Mouse (Mus musculus) colon, adult 2 months (tissue): ENCODE data around the gene Obsl1. TPM values are rescaled to one million over a fixed set of nuclear protein-coding genes. Genes with fewer than 3 reads are reported as not detected.

ENCODE experiments used
- polyA plus RNA-seq: library from polyadenylated mRNA; depleted of rRNA; stranded (reverse); fragments of >200 nt; gene quantifications from 2 replicates; pipeline ENCODE4 v1.2.3, GENCODE M21; 2012; rRNA removed

Gene Obsl1
- 13.4 and 13.8 TPM in 2 replicates for polyA plus RNA-seq

DNA sequence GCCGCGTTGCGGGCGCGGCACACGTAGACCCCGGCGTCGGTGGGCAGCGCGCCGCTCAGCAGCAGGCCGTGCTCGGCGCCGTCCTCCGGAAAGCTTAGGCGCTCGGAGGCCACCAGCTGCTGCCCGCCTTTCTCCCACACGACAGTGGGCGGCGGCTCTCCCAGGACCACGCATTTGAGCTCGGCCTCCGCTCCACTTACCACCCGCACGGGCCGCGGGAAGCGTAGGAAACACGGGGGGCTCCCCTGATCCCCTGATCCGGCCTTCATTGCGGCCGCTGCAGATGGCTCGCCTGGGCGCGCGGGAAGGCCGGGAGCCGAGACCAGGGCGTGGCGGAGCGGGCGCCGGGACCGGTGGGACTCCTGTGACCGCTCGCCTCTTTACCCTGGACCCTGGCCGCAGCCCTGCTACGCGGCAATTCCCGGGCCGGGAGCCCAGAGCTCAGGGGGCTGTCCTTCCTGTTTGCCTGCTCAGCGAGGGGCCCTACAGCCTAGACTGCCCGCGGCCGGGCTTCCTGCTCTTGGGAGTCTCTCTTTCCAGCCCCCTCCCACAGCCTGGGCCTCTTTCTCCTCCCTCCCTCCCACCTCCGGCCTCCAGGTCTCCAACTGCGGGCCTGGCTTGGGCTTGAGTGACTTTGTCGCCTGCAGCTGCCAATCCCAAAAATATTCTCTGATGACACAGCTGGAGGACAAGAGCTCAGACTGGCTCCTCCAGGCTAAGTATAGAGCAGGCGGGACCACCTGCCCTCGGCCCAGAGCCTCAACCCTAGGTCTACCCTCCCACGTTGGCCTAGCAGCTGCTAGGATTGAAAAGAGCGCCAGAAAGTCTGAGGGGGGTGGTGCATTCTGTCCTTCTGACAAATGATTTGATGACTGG, at the start of gene Obsl1:
Gene Obsl1, minus strand, starts transcription at position 497 of the 876 bp plus-strand sequence.

DNA sequence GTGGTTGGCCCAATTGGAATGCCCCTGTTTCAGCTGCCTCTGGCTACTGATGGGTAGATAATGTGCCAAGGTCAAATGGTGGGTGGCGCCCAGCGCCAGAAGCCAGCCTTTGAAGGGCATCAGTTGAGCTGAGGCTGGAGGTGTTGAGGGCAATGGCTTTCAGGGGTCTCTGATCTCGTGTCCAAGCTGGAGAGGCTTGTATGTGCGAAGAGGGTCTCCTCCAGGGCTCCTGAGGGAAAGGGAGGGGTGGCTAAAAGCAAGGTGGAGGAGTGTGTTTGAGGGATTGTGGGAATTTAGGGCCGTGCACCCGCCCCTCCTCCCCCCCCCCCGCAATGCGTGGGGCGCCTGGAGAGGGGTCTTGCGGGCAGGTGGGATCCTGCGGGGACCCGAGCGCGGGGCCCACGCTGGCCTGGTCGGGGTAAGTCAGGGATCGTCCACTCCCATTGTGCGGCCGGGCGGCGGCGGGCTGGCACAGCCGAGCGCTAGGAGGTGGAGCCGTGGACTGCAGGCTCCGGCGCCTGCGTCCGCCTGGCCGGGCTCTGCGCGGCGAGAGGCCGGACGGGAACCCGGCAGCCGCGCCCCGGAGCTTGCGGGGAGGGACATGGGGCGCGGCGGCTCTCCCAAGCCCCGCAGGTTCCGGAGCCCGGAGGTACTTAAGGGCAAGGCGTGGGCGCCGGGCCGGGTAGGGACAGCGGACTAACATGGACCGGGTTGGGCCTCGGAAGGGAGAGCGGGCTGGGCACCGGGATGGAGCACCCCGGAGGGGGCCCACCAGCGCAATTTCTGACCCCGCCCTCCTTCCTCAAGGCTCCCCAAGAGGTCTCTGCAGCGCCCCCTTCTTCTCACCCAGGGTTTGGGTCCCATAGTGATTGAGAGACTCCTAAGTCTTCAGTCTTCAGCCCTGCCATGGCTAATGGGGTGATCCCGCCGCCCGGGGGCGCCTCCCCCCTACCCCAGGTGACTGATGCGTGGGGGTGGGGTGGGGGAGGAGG, 40.0 kb upstream of the Obsl1 start, which contains the start of gene Slc4a3:
Gene Slc4a3, plus strand, starts transcription at position 302 of the 992 bp plus-strand sequence.

DNA sequence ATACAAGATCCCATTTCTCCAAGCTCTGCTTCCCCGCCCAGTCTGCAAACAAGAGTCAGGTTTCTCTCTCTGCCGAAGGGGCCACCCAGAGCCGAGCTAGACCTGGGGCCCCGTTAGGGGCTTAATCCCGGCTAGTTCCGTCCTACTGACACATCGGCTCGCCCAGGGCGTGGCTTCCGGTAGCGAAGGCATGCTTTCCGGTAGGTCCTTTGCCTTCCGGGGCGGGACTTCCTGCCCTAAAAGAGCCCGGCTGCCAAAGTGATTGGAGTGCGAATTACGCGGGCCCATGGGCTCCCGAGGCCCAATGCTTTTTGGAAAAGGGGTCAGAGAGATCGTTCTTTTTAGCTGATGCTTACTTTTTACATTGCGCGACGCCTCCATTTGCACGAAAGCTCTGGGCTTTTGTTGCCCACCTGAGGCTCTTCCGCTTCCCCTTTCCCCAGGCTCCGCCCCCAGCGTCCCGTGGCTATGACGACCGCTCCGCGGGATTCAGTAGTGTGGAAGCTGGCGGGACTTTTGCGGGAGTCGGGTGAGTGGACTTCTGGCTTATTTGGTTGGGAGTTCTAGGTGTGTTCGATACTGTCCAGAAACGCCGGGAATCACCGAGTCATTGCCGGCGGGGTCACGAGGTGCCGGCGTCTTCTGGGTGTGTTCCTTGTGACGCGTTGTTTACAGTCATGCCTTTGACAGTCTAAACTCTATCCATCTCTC, 15.2 kb upstream of the Obsl1 start, which contains the start of gene Stk11ip:
Gene Stk11ip, plus strand, starts transcription at position 209 of the 711 bp plus-strand sequence.

DNA sequence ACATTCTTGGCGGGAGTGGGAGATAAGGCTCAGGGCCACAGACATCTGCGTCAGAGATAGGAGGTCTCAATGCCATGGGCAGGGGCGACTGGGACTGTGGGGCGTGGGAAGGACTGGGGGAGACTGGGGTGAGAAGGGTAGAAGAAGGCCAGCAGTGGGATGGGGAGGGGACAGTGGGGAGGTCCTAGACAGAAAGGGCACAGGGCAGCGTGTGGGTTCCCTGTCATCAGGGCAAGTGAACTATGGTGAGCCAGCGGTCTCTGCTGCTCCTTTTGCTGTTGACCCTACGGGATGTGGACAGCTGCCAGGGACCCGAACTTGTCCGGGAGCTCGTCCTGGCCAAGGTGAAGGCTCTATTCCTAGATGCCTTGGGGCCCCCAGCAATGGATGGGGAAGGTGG, 754 bp upstream of the Obsl1 start, which contains the start of gene Inha:
Gene Inha, plus strand, starts transcription at position 72 of the 400 bp plus-strand sequence.

DNA sequence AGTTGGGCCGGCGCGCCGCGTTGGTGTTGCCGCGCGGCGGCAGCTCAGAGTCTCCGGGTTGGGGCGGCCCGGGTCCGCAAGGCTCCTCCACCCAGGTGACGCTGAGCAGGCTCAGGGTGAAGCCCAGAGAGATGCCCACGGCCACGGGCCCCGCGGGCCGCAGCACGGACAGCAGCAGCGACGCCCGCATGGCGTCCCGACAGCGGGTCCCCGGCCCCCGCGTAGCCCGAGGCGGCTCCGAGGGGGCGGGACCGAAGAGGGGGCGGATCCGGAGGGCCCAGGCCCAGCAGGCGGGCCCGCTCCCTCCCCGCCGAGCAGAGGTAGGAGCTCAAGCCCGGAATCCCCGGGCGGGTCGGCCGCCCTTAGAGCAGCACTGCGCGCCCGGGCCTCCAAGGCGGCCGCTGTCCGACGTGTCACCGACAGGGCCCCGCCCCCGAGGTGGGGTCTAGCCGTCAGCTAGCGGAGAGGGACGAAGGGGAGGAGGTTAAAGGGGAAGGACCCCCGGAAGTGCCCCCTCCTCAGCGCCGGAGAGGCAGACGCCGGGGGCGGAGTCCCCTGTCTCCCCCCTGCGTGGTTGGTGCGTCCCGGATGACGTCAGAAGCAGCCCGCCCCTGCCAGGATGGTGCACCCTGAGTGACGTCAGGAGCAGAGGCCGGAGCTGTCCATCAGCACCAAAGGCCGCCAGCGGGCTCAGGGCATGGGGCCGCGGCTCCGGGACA, 27.2 kb downstream of the Obsl1 start, which contains the start of the genes Chpf and Tmem198:
Gene Chpf, minus strand, starts transcription at position 392 of the 719 bp plus-strand sequence.
Gene Tmem198, plus strand, starts transcription at position 617 of the 719 bp plus-strand sequence.

DNA sequence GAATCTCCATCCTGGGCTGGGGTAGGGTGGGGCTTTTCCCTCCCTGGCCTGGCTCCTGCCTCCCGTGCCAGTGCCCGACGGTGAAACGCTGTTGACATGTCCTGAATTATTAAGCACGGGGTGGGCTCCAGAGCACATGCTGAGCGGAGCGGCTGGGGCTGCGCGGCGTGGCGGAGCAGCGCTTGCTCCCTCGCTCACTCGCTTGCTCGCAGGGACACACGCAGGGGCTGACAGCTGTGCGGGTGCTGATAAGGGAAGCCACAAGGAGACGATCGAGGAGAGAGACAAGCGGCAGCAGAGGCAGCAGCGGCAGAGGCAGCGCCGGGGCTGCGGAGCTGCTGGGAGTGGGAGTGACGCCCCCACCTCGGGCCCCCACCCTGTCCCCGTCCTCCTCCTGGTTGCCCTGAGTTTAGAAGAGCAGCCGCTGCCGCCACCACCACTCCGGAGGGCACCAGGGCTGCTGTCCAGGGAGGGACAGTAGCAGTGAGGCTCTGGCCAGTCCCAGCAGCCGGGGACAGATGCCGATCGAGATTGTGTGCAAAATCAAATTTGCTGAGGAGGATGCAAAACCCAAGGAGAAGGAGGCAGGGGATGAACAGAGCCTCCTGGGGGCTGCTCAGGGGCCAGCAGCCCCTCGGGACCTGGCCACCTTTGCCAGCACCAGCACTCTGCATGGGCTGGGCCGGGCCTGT, 55.8 kb downstream of the Obsl1 start, which contains the start of gene Asic4:
Gene Asic4, plus strand, starts transcription at position 123 of the 692 bp plus-strand sequence.

DNA sequence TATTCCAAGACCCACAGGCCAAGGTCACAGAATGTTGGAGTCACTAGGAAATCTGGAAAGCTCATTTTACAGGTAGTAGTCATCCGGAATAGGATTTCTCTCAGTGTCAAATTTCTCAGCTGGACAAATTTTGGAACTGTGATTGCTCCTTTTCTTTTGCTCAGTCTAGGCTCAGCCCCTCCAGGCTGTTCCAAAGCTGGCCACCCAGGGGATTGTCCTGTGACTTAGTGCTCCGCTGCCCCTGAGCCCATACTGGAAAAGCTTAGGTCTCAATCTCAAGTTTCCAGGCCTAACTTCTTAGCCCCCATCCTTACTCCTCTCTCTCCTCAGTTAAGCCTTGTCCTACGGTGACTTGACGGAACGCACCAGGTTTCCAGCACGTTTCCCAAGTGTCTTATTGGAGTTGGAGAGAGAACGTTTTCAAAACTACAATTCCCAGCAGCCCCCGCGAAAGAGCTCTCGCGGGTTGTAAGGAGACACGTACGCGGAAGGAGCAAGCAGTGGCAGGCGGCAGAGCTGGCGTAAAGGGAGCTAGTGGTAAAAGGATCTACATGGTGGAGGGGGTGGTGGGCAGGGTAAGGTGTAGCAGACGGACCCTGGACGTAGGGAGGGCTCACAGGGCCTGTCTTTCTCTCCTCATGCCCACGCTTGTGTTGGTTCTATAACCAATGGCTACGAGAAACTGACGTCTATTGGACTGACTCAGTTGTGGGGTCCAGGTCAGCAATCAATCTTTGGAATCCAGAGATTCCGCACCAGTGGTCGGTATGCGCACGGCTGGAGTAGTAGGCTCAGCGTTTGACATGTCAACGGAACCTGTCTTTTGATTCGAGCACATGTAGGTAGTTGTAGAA, 70.5 kb downstream of the Obsl1 start, which contains the start of gene Gmppa:
Gene Gmppa, plus strand, starts transcription at position 456 of the 854 bp plus-strand sequence.

Other genes starting within 250 kb of the Obsl1 start
- gene Ptprn, start 241.9 kb downstream of the Obsl1 start, polyA plus RNA-seq, result 12.7 and 13.4 TPM in 2 replicates
- gene Resp18, start 228.0 kb downstream of the Obsl1 start, polyA plus RNA-seq, result 12.2 and 18.9 TPM in 2 replicates
- gene Dnpep, start 188.5 kb downstream of the Obsl1 start, polyA plus RNA-seq, result 187 and 208 TPM in 2 replicates
- 766 and 827 TPM in 2 replicates for gene Des, start 146.1 kb downstream of the Obsl1 start, polyA plus RNA-seq
- gene Speg, start 131.2 kb downstream of the Obsl1 start, polyA plus RNA-seq, result 67.2 and 72.8 TPM in 2 replicates
- 167 and 216 TPM in 2 replicates for gene Gmppa, start 70.5 kb downstream of the Obsl1 start, polyA plus RNA-seq
- gene Asic4, start 56.0 kb downstream of the Obsl1 start, polyA plus RNA-seq, result 0.26 and 0.29 TPM in 2 replicates
- 101 and 104 TPM in 2 replicates for gene Chpf, start 27.1 kb downstream of the Obsl1 start, polyA plus RNA-seq
- 4.9 and 6.0 TPM in 2 replicates for gene Tmem198, start 26.9 kb downstream of the Obsl1 start, polyA plus RNA-seq
- 7.9 and 8.0 TPM in 2 replicates for gene Inha, start 625 bp upstream of the Obsl1 start, polyA plus RNA-seq
- 36.4 and 44.6 TPM in 2 replicates for gene Stk11ip, start 15.1 kb upstream of the Obsl1 start, polyA plus RNA-seq
- gene Slc4a3, start 39.8 kb upstream of the Obsl1 start, polyA plus RNA-seq, result 11.4 and 11.6 TPM in 2 replicates